Mouse (Mus musculus) hindbrain, embryonic 14.5 days (tissue): ENCODE data around the gene Phpt1. TPM values are rescaled to one million over a fixed set of nuclear protein-coding genes. Genes with fewer than 3 reads are reported as not detected.
A peak's percentile ranks its signal among the peaks of the same experiment; 100 is the strongest.

Experiments used
- ATAC-seq: fragments of 200-750 bp; cut with Nextera tagmentation; 2 replicates; pipeline ENCODE4 v1.8.0; 2017; ENCODE audit warnings: moderate number of reproducible peaks, mild to moderate bottlenecking, moderate TSS enrichment, moderate library complexity; ENCODE audit not compliant: low FRiP score
- DNase-seq: peaks from one replicate; pipeline ENCODE4 v3.0.0-alpha.2; 2015; ENCODE audit warnings: low spot score
- H3K27ac ChIP-seq: fragments of 300-500 bp; sonication (generic); 2 replicates; pipeline ENCODE4 v1.5.1; 2014; ENCODE audit warnings: mild to moderate bottlenecking, moderate library complexity
- H3K27me3 ChIP-seq: fragments of 300-500 bp; sonication (generic); 2 replicates; pipeline ENCODE4 v1.6.1; 2014; ENCODE audit warnings: mild to moderate bottlenecking, low read length, mixed read lengths; ENCODE audit not compliant: control insufficient read depth, insufficient read depth
- H3K36me3 ChIP-seq: fragments of 300-500 bp; sonication (generic); replicated peaks from 2 replicates; pipeline ENCODE4 v1.6.1; 2014; ENCODE audit not compliant: control insufficient read depth, insufficient read depth
- H3K4me1 ChIP-seq: fragments of 300-500 bp; sonication (generic); replicated peaks from 2 replicates; pipeline ENCODE4 v1.6.1; 2014; ENCODE audit warnings: antibody characterized with exemption, low read length, mixed read lengths; ENCODE audit not compliant: control insufficient read depth, insufficient read depth
- H3K4me2 ChIP-seq: fragments of 300-500 bp; sonication (generic); replicated peaks from 2 replicates; pipeline ENCODE4 v1.6.1; 2014; ENCODE audit warnings: mild to moderate bottlenecking, moderate library complexity
- H3K4me3 ChIP-seq: fragments of 300-500 bp; sonication (generic); replicated peaks from 2 replicates; pipeline ENCODE4 v1.5.1; 2014; ENCODE audit warnings: mild to moderate bottlenecking, low read length
- H3K9ac ChIP-seq: fragments of 300-500 bp; sonication (generic); 2 replicates; pipeline ENCODE4 v1.6.1; 2014
- H3K9me3 ChIP-seq: fragments of 300-500 bp; sonication (generic); 2 replicates; pipeline ENCODE4 v1.6.1; 2016; ENCODE audit warnings: low read length; ENCODE audit not compliant: control insufficient read depth
- WGBS: fragments of 180-500 bp; shearing (Covaris S2); extraction: QIAGEN DNeasy Blood & Tissue Kit; methylation state at CpG from one replicate; pipeline ENCODE4 v1.1.7; 2014; 5-methylcytosine and 5-hydroxymethylcytosine counted together
- polyA plus RNA-seq: library from polyadenylated mRNA; unstranded; fragments of >200 nt; fragmentation: Nextera tagmentation; extraction: Ambion mirVana; gene quantifications from 2 replicates; pipeline ENCODE4 v1.2.1, GENCODE M21; 2014

Gene Phpt1
- polyA plus RNA-seq, 1 experiment from 2014 or later: 187 TPM

- no peak overlapping the region for H3K4me3 ChIP-seq
- H3K36me3 ChIP-seq: peaks cover 55% of the 10 kb centered on the region
- peaks cover 18% of the 10 kb centered on the region for H3K27me3 ChIP-seq
- H3K27ac ChIP-seq: no peak overlapping the region
- WGBS: 96% methylated on average over 3 of the region's 3 CpGs
- no peak overlapping the region for H3K9ac ChIP-seq
- no peaks in the 10 kb centered on the region for H3K9me3 ChIP-seq
- no peak for DNase-seq
- ATAC-seq: no peak
- peaks cover 31% of the 10 kb centered on the region for H3K4me1 ChIP-seq
- no peak overlapping the region for H3K4me2 ChIP-seq
Observed at GRCm38 (mm10) chr2:25584152-25584551, 9.1 kb upstream of the Phpt1 start.

- H3K4me1 ChIP-seq: peaks cover 32% of the 10 kb centered on the region
- no peak for DNase-seq
Observed at GRCm38 (mm10) chr2:25583571-25583970, 8.5 kb upstream of the Phpt1 start.

GRCm38 (mm10) chr2:25583120-25583481 is 8.1 kb upstream of the Phpt1 start:
- DNase-seq (no peak), ATAC-seq (no peak)
- H3K27me3 ChIP-seq: peaks cover 29% of the 10 kb centered on the region
- peak overlapping the region; percentile 31; the same call in 1 of the 2 replicates for H3K9ac ChIP-seq
- peaks cover 32% of the 10 kb centered on the region for H3K4me1 ChIP-seq
- H3K4me2 ChIP-seq: no peak overlapping the region
- no peak overlapping the region for H3K4me3 ChIP-seq
- peaks cover 54% of the 10 kb centered on the region for H3K36me3 ChIP-seq
- peak overlapping the region; percentile 54 for H3K27ac ChIP-seq
- no peaks in the 10 kb centered on the region for H3K9me3 ChIP-seq
- WGBS: 64% methylated on average over 6 of the region's 6 CpGs

More at GRCm38 (mm10) chr2:25583571-25583970, 8.5 kb upstream of the Phpt1 start:
- H3K27me3 ChIP-seq: peaks cover 24% of the 10 kb centered on the region
- peaks cover 59% of the 10 kb centered on the region for H3K36me3 ChIP-seq
- H3K9ac ChIP-seq: no peak overlapping the region
- WGBS: 72% methylated on average over 4 of the region's 4 CpGs
- no peak overlapping the region for H3K4me3 ChIP-seq
- H3K27ac ChIP-seq: 0 out of 2 replicates have a peak overlapping the region, but pooled peaks have one; percentile 54
- no peaks in the 10 kb centered on the region for H3K9me3 ChIP-seq
- ATAC-seq: no peak
- no peak overlapping the region for H3K4me2 ChIP-seq

- peak overlapping the region; percentile 31; the same call in 1 of the 2 replicates for H3K9ac ChIP-seq
- H3K27ac ChIP-seq: peak overlapping the region; percentile 54
- H3K4me3 ChIP-seq: no peak overlapping the region
- WGBS: 43% methylated on average over 12 of the region's 12 CpGs
- peaks cover 34% of the 10 kb centered on the region for H3K27me3 ChIP-seq
- ATAC-seq (peak; percentile 12; the same call in 1 of the 2 replicates), DNase-seq (peak; percentile 54)
- H3K4me1 ChIP-seq: peaks cover 32% of the 10 kb centered on the region
- 0 out of 2 replicates have a peak overlapping the region, but pooled peaks have one; percentile 15 for H3K4me2 ChIP-seq
- peaks cover 50% of the 10 kb centered on the region for H3K36me3 ChIP-seq
- H3K9me3 ChIP-seq: no peaks in the 10 kb centered on the region
Observed at GRCm38 (mm10) chr2:25582466-25583119, 7.6 kb upstream of the Phpt1 start.

- Histone ChIP-seq H3K36me3 (peaks cover 48% of the 10 kb centered on the region), H3K4me2 (peak overlapping the region; percentile 54; the same call in 1 of the 2 replicates), H3K9ac (no peak overlapping the region), H3K4me1 (peaks cover 32% of the 10 kb centered on the region), H3K9me3 (no peaks in the 10 kb centered on the region), H3K27ac (0 out of 2 replicates have a peak overlapping the region, but pooled peaks have one; percentile 10), H3K27me3 (peaks cover 41% of the 10 kb centered on the region), H3K4me3 (no peak overlapping the region)
- WGBS: 31% methylated on average over 6 of the region's 6 CpGs
- DNase-seq (no peak), ATAC-seq (0 out of 2 replicates have a peak, but pooled peaks have one; percentile 2)
Observed at GRCm38 (mm10) chr2:25581901-25582301, 6.9 kb upstream of the Phpt1 start.

GRCm38 (mm10) chr2:25581294-25581864 is 6.4 kb upstream of the Phpt1 start, which contains the start of gene Ajm1:
Ajm1 (minus strand) TSS chr2:25581757.
- Histone ChIP-seq H3K27me3 (peaks cover 46% of the 10 kb centered on the region), H3K9me3 (no peaks in the 10 kb centered on the region), H3K4me2 (peak within 1 kb of the TSS; percentile 54), H3K4me1 (peaks cover 32% of the 10 kb centered on the region), H3K27ac (peak within 1 kb of the TSS; percentile 54), H3K4me3 (peak within 1 kb of the TSS; percentile 44), H3K36me3 (peaks cover 48% of the 10 kb centered on the region), H3K9ac (peak within 1 kb of the TSS; percentile 60)
- DNase-seq (peak; percentile 90), ATAC-seq (peak; percentile 83)
- 7% methylated on average over 19 of the region's 19 CpGs for WGBS

GRCm38 (mm10) chr2:25580621-25581101 is 5.6 kb upstream of the Phpt1 start:
- H3K36me3 ChIP-seq: peaks cover 45% of the 10 kb centered on the region
- 37% methylated on average over 6 of the region's 6 CpGs for WGBS
- H3K9me3 ChIP-seq: no peaks in the 10 kb centered on the region
- H3K27me3 ChIP-seq: peaks cover 53% of the 10 kb centered on the region
- ATAC-seq: peak; percentile 3; the same call in 1 of the 2 replicates
- peak overlapping the region; percentile 44 for H3K4me3 ChIP-seq
- no peak overlapping the region for H3K27ac ChIP-seq
- peak overlapping the region; percentile 60; the same call in 1 of the 2 replicates for H3K9ac ChIP-seq
- peaks cover 35% of the 10 kb centered on the region for H3K4me1 ChIP-seq
- H3K4me2 ChIP-seq: peak overlapping the region; percentile 54
- no peak for DNase-seq

- ATAC-seq (no peak), DNase-seq (peak; percentile 77)
- no peaks in the 10 kb centered on the region for H3K9me3 ChIP-seq
- H3K36me3 ChIP-seq: peaks cover 37% of the 10 kb centered on the region
- no peak overlapping the region for H3K27ac ChIP-seq
- H3K4me3 ChIP-seq: peak overlapping the region; percentile 13
- peaks cover 56% of the 10 kb centered on the region for H3K27me3 ChIP-seq
- H3K9ac ChIP-seq: no peak overlapping the region
- 8% methylated on average over 27 of the region's 27 CpGs for WGBS
- H3K4me1 ChIP-seq: peaks cover 40% of the 10 kb centered on the region
- H3K4me2 ChIP-seq: peak overlapping the region; percentile 33
Observed at GRCm38 (mm10) chr2:25579737-25580460, 4.9 kb upstream of the Phpt1 start.
